Comparison of ENCODE assay signal across 8 mouse cellular contexts in genomic region chr11:74546165-74546564, GRCm38 (mm10).
DNase-seq lines count a peak whose midpoint lies in the region; ATAC-seq and TF ChIP-seq lines count a peak whose summit lies in the region.

No protein-coding gene starts in this region.

- no peak for ATAC-seq in forebrain, postnatal 0 days
- no peak for ATAC-seq in forebrain, embryonic 13.5 days
- ATAC-seq in hindbrain, postnatal 0 days: peak; percentile 35; the same call in 1 of the 2 replicates
- peak; percentile 35; the same call in 1 of the 2 replicates for ATAC-seq in liver, postnatal 0 days

- no peaks in the 10 kb centered on the region for H3K27me3 ChIP-seq in forebrain, postnatal 0 days (ENCODE audit: insufficient read depth, low read length)
- H3K27me3 ChIP-seq in forebrain, embryonic 13.5 days: no peaks in the 10 kb centered on the region
- H3K27me3 ChIP-seq in hindbrain, postnatal 0 days (ENCODE audit: insufficient read depth, low read length): no peaks in the 10 kb centered on the region
- H3K27me3 ChIP-seq in liver, postnatal 0 days (ENCODE audit: insufficient read depth, low read length): no peaks in the 10 kb centered on the region

- no peak for TF ChIP-seq EP300 in liver, postnatal 0 days (IDR thresholded peaks at IDR 0.05; ENCODE audit: low read depth)

- H3K4me3 ChIP-seq in forebrain, postnatal 0 days (ENCODE audit: low read depth, low read length): no peak overlapping the region
- H3K4me3 ChIP-seq in forebrain, embryonic 13.5 days: no peak overlapping the region
- H3K4me3 ChIP-seq in hindbrain, postnatal 0 days (ENCODE audit: low read length): no peak overlapping the region
- H3K4me3 ChIP-seq in liver, postnatal 0 days (ENCODE audit: low read depth, low read length): no peak overlapping the region

- peak; percentile 41 for DNase-seq in forebrain, postnatal 0 days
- DNase-seq in right cerebral cortex, adult 2 months (ENCODE audit: low spot score in 2 of 2): peak; percentile 67 to 71
- DNase-seq in right cerebral cortex, postnatal 25 days: no peak
- DNase-seq in cerebellum, adult 8-10 months: peak; percentile 53
- DNase-seq in hindbrain, postnatal 0 days (ENCODE audit: low spot score): peak; percentile 68
- DNase-seq in liver, postnatal 0 days: peak; percentile 67
- DNase-seq in thymus, postnatal 25 days: peak; percentile 59

- no peak overlapping the region for H3K4me2 ChIP-seq in forebrain, postnatal 0 days (ENCODE audit: low read depth)
- no peak overlapping the region for H3K4me2 ChIP-seq in forebrain, embryonic 13.5 days
- H3K4me2 ChIP-seq in hindbrain, postnatal 0 days (ENCODE audit: low read depth, low read length): no peak overlapping the region
- peak overlapping the region; percentile 76 for H3K4me2 ChIP-seq in liver, postnatal 0 days (ENCODE audit: low read depth, low read length)

- peaks cover 6% of the 10 kb centered on the region; the same call in 1 of the 2 replicates for H3K4me1 ChIP-seq in forebrain, postnatal 0 days (ENCODE audit: insufficient read depth)
- H3K4me1 ChIP-seq in forebrain, embryonic 13.5 days: peaks cover 23% of the 10 kb centered on the region
- 0 out of 2 replicates have a peak, but pooled peaks cover 4% of the 10 kb centered on the region for H3K4me1 ChIP-seq in hindbrain, postnatal 0 days (ENCODE audit: insufficient read depth, low read length)
- peaks cover 12% of the 10 kb centered on the region for H3K4me1 ChIP-seq in liver, postnatal 0 days (ENCODE audit: insufficient read depth)

- peak; percentile 65 for TF ChIP-seq CTCF in forebrain, postnatal 0 days (IDR thresholded peaks at IDR 0.05; ENCODE audit: low read depth)
- peak; percentile 67 for TF ChIP-seq CTCF in hindbrain, postnatal 0 days (IDR thresholded peaks at IDR 0.05; ENCODE audit: low read depth)
- TF ChIP-seq CTCF in liver, postnatal 0 days (IDR thresholded peaks at IDR 0.05; ENCODE audit: low read depth): peak; percentile 78

- H3K9ac ChIP-seq in forebrain, postnatal 0 days: no peak overlapping the region
- no peak overlapping the region for H3K9ac ChIP-seq in forebrain, embryonic 13.5 days
- no peak overlapping the region for H3K9ac ChIP-seq in hindbrain, postnatal 0 days (replicated peaks; ENCODE audit: low read length)
- no peak overlapping the region for H3K9ac ChIP-seq in liver, postnatal 0 days (replicated peaks)

- no peaks in the 10 kb centered on the region for H3K9me3 ChIP-seq in forebrain, postnatal 0 days (ENCODE audit: low read length)
- H3K9me3 ChIP-seq in forebrain, embryonic 13.5 days (replicated peaks): no peaks in the 10 kb centered on the region
- no peaks in the 10 kb centered on the region for H3K9me3 ChIP-seq in hindbrain, postnatal 0 days (ENCODE audit: low read length)
- no peaks in the 10 kb centered on the region for H3K9me3 ChIP-seq in liver, postnatal 0 days (ENCODE audit: low read length)

- WGBS in forebrain, postnatal 0 days: 40% methylated on average over 4 of the region's 4 CpGs
- 51% methylated on average over 4 of the region's 4 CpGs for WGBS in forebrain, embryonic 13.5 days
- 45% methylated on average over 4 of the region's 4 CpGs for WGBS in hindbrain, postnatal 0 days
- WGBS in liver, postnatal 0 days (ENCODE audit: insufficient replicate concordance): 32% methylated on average over 4 of the region's 4 CpGs

- no peak overlapping the region for H3K27ac ChIP-seq in forebrain, postnatal 0 days (ENCODE audit: low read depth, low read length)
- no peak overlapping the region for H3K27ac ChIP-seq in forebrain, embryonic 13.5 days
- no peak overlapping the region for H3K27ac ChIP-seq in hindbrain, postnatal 0 days
- no peak overlapping the region for H3K27ac ChIP-seq in liver, postnatal 0 days (ENCODE audit: low read depth)

- no peaks in the 10 kb centered on the region for H3K36me3 ChIP-seq in forebrain, postnatal 0 days (ENCODE audit: insufficient read depth)
- H3K36me3 ChIP-seq in forebrain, embryonic 13.5 days (ENCODE audit: poor library complexity, severe bottlenecking): no peaks in the 10 kb centered on the region
- no peaks in the 10 kb centered on the region for H3K36me3 ChIP-seq in hindbrain, postnatal 0 days (ENCODE audit: insufficient read depth, low read length)
- H3K36me3 ChIP-seq in liver, postnatal 0 days (replicated peaks; ENCODE audit: insufficient read depth, low read length): no peaks in the 10 kb centered on the region

Comparison
In these comparisons a context has a peak if more than half of its experiments do, and no peak if none do; other contexts are left out.
1. ATAC-seq: peak in hindbrain, postnatal 0 days (single experiment) and liver, postnatal 0 days (single experiment); none in forebrain, postnatal 0 days (single experiment) and forebrain, embryonic 13.5 days (single experiment).
2. Peak in every context shown above with its lines, with median percentiles within 50 percentile points of each other: CTCF ChIP-seq.